Mouse (Mus musculus): ENCODE results near the gene Fancg.

The Fancg gene

DNA sequence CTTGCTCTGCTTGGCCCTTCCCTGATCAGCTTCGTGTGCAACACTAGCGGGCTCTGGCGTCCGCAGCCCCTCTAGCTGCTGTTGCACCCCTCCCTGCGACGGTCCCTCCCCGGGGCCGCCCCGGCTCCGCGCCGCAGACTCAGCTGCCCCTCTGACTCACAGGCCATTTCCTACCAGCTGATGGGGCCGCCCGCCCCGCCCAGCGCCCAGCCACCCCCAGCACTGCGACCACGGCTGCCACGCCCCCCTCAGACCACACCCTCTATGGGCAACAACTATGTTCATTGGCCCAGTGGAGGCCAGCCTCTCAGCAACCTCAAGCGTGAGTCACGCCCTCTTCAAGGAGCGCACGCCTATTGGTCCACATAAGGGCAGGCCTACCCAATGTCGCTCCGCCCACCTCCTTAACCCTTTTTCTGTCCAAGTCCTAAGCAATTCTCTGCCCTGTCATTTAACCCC, 29.8 kb upstream of the Fancg start:
- H3K27me3 ChIP-seq (ENCODE audit: control insufficient read depth, insufficient read depth, low read length, poor library complexity, severe bottlenecking): no peaks in the 10 kb centered on the region
- DNase-seq (ENCODE audit: low read depth, low spot score): peak; percentile 98
- no peaks in the 10 kb centered on the region for H3K36me3 ChIP-seq (ENCODE audit: control insufficient read depth, insufficient read depth, low read length, poor library complexity, severe bottlenecking)

DNA sequence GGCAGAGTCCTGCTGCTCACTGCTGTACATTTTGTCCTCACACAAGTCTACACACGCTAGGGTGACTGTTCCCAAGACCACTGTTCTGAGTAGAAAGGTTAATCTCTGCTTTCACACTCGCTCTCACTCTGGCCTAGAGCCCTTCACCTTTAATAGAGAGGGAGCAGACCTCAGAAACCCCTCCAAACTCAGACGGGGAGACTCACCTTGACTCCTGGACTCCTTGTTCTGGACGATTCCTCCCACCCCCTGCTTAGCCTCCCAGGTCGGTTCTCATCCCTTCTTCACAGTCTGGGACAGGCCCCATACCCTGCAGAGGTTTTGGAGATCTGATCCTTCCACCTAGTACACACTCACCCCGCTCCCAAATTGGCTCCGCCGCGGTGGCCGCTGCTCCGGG, 29.3 kb upstream of the Fancg start:
- Histone ChIP-seq H3K36me3 (ENCODE audit: control insufficient read depth, insufficient read depth, low read length, poor library complexity, severe bottlenecking) (no peaks in the 10 kb centered on the region), H3K27me3 (ENCODE audit: control insufficient read depth, insufficient read depth, low read length, poor library complexity, severe bottlenecking) (no peaks in the 10 kb centered on the region)
- DNase-seq (ENCODE audit: low read depth, low spot score): no peak

DNA sequence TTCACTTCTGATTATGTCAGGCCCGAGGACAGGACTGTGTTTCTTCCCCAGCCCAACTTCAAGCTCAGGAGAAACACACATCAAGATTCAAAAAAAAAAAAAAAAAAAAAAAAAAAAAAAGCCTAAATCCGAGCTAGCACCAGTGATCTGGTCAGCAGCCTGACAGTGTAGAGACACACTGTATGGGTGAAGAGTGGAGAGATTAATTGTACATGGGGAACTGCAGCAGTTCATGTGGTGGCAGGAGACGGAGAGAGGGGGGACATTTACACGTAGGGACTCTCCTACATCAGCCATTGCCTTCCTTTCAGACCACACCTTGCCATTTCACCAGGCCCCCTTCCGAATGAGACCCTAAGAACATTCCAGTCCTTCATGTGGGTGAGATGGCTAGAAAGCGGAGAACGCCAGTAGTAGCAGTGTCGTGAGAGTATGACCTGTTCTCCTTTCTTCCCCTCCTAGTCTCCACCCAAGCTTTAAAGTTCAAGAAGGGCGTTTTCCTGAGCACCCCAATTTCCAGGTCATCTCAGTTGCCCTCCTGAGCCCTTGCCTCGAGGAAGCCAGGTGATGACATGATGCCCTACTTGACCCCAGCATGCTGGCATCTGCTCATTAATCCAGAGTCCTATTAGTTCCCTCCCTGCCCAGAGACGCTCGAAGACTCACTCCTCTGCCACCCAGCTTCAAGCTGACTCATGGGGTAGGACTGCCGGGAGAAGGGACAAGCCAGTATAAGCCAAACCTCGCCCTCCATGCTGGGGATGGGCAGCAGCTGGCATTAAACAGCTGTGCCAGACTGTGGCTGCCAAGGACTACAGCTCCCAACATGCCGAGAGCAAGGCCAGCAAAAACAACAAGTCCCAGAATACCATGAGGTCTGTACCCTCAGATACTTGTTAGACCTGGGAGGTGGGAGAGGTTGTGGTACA, 28.5 kb upstream of the Fancg start:
- Histone ChIP-seq H3K36me3 (ENCODE audit: control insufficient read depth, insufficient read depth, low read length, poor library complexity, severe bottlenecking) (no peaks in the 10 kb centered on the region; the same call in 1 of the 2 replicates), H3K27me3 (ENCODE audit: control insufficient read depth, insufficient read depth, low read length, poor library complexity, severe bottlenecking) (no peaks in the 10 kb centered on the region)
- no peak for DNase-seq (ENCODE audit: low read depth, low spot score)

DNA sequence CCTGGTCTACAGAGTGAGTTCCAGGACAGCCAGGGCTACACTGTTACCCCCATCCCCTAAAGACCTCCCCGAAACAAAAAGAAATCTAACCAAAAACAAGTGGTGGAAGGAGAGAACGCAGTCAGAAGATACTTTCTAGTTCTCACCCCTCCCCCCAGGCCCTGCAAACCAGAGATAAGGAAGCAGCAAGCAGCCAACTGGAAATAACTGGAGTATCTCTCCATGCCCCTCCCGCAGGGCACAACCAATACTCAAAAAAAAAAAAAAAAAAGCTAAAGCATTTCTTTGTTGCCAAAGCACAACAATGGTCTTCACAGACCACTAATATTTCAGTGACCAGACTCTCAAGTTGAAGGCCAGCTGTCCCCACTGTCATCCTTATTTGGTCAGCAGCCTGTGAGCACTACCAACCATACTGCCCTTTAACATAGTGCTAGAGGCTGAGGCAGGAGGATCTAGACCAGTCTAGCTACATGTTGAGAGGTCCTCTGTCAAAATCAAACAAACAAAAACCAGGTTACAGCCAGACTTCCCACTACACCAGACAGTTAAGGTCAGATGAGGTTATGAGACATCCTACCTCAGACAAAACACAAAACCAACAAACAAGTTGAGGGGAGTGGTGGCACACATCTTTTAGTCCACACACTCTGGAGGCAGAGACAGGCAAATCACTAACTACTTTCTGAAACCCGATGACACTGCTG, 27.7 kb upstream of the Fancg start:
- Histone ChIP-seq H3K27me3 (ENCODE audit: control insufficient read depth, insufficient read depth, low read length, poor library complexity, severe bottlenecking) (no peaks in the 10 kb centered on the region), H3K36me3 (ENCODE audit: control insufficient read depth, insufficient read depth, low read length, poor library complexity, severe bottlenecking) (no peaks in the 10 kb centered on the region; the same call in 1 of the 2 replicates)
- DNase-seq (ENCODE audit: low read depth, low spot score): no peak

DNA sequence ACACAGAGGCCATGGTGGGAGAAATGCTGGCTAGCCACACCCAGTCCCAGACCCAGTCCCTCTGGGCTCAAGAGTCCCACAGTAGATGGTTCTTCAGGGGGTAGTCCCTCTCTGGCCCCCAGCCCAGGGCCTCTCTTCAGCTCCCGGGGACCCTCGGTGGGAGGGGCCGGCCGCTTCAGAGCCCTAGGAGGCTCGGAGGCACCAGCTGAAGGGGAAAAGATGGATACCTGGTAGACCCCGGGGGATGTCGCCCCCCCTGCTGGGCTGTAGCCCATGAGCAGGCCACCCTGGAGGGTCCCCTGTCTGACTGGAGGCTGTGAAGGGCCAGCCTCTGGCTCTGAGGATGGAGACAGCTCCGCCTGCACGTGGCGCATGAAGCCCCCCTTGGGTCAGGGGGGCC, 26.1 kb upstream of the Fancg start:
- Histone ChIP-seq H3K27me3 (ENCODE audit: control insufficient read depth, insufficient read depth, low read length, poor library complexity, severe bottlenecking) (no peaks in the 10 kb centered on the region), H3K36me3 (ENCODE audit: control insufficient read depth, insufficient read depth, low read length, poor library complexity, severe bottlenecking) (no peaks in the 10 kb centered on the region; the same call in 1 of the 2 replicates)
- no peak for DNase-seq (ENCODE audit: low read depth, low spot score)

DNA sequence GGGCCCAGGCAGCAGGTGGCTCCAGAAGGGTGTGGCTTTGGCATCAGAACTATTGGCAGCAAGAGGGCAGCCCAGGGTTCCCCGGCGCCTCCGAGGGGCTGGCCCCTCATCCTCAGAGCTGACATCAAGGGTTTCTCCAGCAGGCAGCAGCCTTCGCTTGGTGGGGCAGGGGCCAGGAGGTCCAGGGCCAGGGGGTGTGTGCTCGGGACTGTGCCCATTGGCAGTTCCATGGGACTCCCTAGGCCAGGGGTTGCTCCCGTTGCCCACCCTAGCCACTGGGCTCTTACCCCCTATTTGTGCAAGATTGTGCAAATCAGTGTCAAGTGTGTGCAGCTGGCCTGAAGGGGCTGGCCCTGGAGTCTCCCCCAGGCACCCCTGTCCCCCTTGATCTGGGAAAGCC, 25.5 kb upstream of the Fancg start:
- DNase-seq (ENCODE audit: low read depth, low spot score): no peak
- H3K36me3 ChIP-seq (ENCODE audit: control insufficient read depth, insufficient read depth, low read length, poor library complexity, severe bottlenecking): no peaks in the 10 kb centered on the region; the same call in 1 of the 2 replicates
- H3K27me3 ChIP-seq (ENCODE audit: control insufficient read depth, insufficient read depth, low read length, poor library complexity, severe bottlenecking): no peaks in the 10 kb centered on the region

DNA sequence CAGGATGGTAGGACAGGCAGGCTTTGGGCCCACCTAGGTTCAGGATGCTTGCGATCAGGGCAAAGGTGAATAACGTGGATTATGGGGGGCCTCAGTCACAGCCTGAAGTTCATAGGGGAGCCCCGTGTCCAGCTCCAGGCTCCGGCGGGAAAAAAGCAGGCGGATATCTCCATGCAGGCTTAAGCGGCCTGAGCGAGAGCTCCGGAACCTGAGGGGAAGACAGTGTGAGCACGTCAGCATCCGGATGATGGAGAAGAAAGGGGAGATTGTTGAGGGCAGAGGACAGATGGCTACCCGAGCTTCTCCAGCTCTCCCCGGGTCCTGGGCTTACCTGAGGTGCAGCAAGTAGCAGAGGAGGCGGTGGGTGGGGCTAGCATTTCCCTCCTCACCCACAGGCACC, 23.2 kb upstream of the Fancg start:
- H3K27me3 ChIP-seq (ENCODE audit: control insufficient read depth, insufficient read depth, low read length, poor library complexity, severe bottlenecking): no peaks in the 10 kb centered on the region
- no peak for DNase-seq (ENCODE audit: low read depth, low spot score)
- peaks cover 2% of the 10 kb centered on the region; the same call in 1 of the 2 replicates for H3K36me3 ChIP-seq (ENCODE audit: control insufficient read depth, insufficient read depth, low read length, poor library complexity, severe bottlenecking)

DNA sequence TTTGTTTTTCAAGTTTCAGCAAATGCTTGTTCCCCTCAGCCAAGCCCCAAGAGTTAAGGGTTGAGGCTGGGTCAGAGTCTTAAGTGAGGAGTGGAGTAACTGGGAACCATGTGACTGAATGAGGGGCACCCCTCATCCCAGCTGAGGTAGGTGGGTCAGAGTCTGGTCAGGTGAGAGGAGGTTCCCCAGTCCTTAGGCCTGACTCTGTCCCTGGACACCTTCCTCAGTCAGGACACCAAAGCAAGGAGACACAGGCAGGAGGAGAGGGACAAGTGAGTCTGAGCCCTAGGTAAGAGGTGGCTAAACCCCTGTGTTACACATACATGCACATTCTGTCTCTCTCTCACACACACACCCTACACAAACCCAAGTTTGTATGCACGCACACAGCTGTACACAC, 22.2 kb upstream of the Fancg start:
- H3K36me3 ChIP-seq (ENCODE audit: control insufficient read depth, insufficient read depth, low read length, poor library complexity, severe bottlenecking): peaks cover 4% of the 10 kb centered on the region; the same call in 1 of the 2 replicates
- H3K27me3 ChIP-seq (ENCODE audit: control insufficient read depth, insufficient read depth, low read length, poor library complexity, severe bottlenecking): no peaks in the 10 kb centered on the region
- DNase-seq (ENCODE audit: low read depth, low spot score): no peak

DNA sequence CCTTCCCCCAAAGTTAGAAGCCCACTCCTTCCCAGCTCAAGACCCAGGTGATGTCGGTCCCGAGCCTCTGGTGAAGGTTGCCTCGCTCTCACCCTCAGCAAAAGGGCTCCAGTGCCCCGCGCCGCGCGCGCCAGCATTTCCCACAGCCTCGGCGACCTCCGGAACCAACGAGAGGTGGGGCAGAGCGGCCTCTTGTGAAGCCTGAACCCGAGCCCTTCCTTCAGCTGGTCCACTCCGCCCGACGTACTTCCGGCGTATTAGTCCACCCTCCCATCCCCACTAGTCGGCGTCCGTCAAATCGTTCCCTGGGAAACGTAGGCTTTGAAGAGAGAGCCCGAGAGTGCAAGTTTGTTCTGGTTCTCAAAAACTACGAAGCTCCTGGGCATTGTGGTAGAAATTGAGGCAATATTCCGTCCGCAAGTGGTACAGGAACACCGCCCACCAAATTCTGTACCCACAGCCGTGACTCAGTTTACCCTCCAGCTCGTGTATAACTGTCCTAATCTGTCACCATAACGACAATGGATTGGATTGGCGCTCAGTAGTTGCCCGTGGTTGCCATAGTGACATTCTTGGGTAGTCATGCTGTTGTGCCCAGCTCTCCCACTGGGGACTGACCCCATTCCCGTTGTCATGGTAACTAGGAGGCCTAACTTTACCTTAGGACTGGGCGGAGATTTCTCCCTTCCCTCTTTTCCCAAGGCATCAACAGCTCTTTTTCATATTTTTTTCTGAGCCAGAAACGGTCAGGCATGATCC, 21.1 kb upstream of the Fancg start, which contains the start of gene Stoml2:
TSS of gene Stoml2 (minus strand) at position 474 of the 759 bp plus-strand sequence.
- Histone ChIP-seq H3K36me3 (ENCODE audit: control insufficient read depth, insufficient read depth, low read length, poor library complexity, severe bottlenecking) (peaks cover 4% of the 10 kb centered on the region), H3K27me3 (ENCODE audit: control insufficient read depth, insufficient read depth, low read length, poor library complexity, severe bottlenecking) (no peaks in the 10 kb centered on the region)
- DNase-seq (ENCODE audit: low read depth, low spot score): peak; percentile 93

DNA sequence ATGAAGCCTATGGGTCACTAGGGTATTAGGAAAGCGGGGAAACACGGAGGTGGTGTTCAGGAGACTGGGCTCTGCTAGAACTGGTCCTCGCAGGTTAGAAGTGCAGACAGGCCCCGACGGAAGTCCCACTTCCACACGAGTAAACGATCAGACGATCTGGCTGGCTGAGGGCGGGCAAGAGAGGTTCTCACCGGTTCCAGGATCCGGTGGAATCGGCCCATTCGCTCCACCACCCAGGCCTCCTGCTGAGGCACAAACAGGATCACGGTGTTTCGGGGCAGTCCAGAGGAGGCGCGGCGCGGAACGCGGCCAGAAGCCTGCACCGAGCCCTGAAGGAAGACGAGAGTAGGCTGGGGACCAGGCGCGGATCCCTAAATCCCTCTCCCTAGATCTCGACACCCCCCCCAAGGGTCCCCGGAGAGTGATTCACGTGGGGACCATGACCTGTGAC, 20.5 kb upstream of the Fancg start:
- DNase-seq (ENCODE audit: low read depth, low spot score): peak; percentile 26

DNA sequence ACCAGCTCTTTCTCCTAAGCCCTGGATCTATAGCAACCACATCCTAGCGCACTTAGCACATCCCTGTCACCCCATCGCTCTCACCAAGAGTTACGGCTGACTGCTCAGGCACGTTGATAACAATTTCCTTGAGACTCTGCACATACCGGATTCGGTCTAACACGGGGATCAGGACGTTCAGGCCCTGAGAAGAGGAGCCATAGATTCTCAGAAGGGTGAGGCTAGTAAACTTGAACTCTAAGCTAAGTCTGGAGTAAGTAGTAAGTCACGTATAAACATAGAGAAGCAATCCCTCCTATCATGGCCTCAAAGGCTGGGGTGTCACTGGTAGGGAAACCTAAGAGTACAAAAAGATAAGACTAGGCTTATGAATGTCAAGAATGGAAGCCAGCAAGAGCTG, 20.0 kb upstream of the Fancg start:
- no peaks in the 10 kb centered on the region for H3K27me3 ChIP-seq (ENCODE audit: control insufficient read depth, insufficient read depth, low read length, poor library complexity, severe bottlenecking)
- H3K36me3 ChIP-seq (ENCODE audit: control insufficient read depth, insufficient read depth, low read length, poor library complexity, severe bottlenecking): peaks cover 4% of the 10 kb centered on the region
- DNase-seq (ENCODE audit: low read depth, low spot score): no peak

More for the DNA sequence above, 20.5 kb upstream of the Fancg start:
- H3K36me3 ChIP-seq (ENCODE audit: control insufficient read depth, insufficient read depth, low read length, poor library complexity, severe bottlenecking): peaks cover 4% of the 10 kb centered on the region
- H3K27me3 ChIP-seq (ENCODE audit: control insufficient read depth, insufficient read depth, low read length, poor library complexity, severe bottlenecking): no peaks in the 10 kb centered on the region

DNA sequence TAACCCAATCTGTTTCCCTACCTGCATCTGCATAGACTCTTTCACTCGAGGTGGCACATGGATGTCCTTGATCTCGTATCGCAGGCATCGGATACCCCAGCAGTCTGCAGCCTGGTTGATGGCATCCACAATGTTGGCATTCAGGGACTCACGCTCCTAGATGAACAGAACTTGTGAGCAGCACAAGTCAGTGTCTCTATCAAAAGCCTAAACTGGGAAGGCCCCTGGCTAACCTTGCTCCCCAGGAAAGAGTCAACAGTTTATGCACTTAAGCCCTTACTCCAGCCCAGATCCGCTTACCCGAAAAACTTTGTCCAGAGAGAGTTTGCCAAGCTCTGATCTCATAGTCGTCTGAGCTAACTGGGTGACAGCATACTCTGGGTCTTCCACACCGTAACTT, 19.4 kb upstream of the Fancg start:
- H3K36me3 ChIP-seq (ENCODE audit: control insufficient read depth, insufficient read depth, low read length, poor library complexity, severe bottlenecking): peaks cover 4% of the 10 kb centered on the region
- H3K27me3 ChIP-seq (ENCODE audit: control insufficient read depth, insufficient read depth, low read length, poor library complexity, severe bottlenecking): no peaks in the 10 kb centered on the region
- DNase-seq (ENCODE audit: low read depth, low spot score): no peak

DNA sequence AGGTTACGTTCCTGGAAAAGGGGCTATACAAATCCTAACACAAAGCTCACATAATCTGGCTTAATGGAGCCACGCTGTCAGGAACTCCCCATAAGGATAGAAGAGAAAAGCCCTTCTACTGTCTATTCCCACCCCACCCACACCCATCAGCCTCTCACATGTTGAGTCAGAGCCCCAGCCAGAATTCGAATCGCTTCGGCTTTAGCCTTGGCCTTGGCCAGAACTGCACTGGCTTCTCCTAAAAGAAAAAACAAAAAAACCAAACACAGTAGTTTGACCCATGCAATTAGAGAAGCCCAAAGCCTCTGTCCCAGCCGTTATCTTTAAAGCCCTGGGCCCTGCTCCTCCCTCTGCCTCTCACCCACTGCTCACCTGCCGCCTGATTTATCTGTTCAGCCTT, 18.8 kb upstream of the Fancg start:
- no peak for DNase-seq (ENCODE audit: low read depth, low spot score)
- H3K36me3 ChIP-seq (ENCODE audit: control insufficient read depth, insufficient read depth, low read length, poor library complexity, severe bottlenecking): peaks cover 4% of the 10 kb centered on the region
- H3K27me3 ChIP-seq (ENCODE audit: control insufficient read depth, insufficient read depth, low read length, poor library complexity, severe bottlenecking): no peaks in the 10 kb centered on the region

DNA sequence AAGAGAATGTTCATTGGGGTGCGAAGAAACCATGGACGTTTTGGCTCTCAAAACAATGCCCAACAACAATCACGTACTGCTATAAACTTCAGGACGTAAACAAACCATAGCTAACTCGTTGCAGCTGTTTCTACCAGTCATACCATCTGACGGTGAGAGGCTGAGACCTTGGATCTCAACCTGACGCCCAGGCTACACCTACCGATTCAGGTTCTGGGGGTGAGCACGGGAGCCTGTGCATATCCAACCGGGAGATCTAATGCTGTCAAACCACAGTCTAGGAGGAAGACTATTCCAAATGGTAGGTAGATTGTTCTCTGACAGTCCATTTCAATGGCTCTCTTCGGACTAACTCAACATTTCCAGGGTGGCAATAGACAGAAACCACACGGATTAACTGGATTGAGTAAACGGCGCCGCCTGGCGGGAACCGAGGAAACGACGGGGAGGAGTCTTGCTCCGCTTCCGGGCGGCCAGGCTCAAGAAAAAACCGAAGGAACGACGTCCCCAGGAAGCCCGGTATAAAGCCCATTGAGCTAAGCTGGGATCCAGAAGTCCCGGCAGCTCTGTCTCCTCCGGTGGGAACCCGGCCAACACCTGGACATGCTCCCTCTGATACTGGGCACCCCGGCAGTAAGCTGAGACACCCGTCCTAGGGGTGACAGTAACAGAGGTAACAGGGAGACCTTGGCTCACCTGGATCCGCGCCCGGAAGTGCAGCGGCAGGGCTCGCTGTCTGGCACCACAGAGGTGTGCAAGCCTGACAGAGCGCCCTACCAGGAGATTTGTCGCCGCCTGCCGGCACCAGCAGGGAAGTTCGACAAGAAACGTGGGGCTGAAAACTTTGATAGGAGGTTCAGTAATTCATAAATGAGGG, 15.0 kb upstream of the Fancg start, which contains the start of gene Pigo:
TSS of gene Pigo (minus strand) at position 736 of the 877 bp plus-strand sequence.
- DNase-seq (ENCODE audit: low read depth, low spot score): peak; percentile 92
- H3K27me3 ChIP-seq (ENCODE audit: control insufficient read depth, insufficient read depth, low read length, poor library complexity, severe bottlenecking): no peaks in the 10 kb centered on the region

More for the DNA sequence above, 15.0 kb upstream of the Fancg start, which contains the start of gene Pigo:
- H3K36me3 ChIP-seq (ENCODE audit: control insufficient read depth, insufficient read depth, low read length, poor library complexity, severe bottlenecking): peaks cover 14% of the 10 kb centered on the region

Measured in splenic B cell, adult 2 months (primary cell).